Mouse (Mus musculus) left cerebral cortex, postnatal 10 days (tissue): ENCODE measurements around the gene Gm20509. TPM values are rescaled to one million over a fixed set of nuclear protein-coding genes. Genes with fewer than 3 reads are reported as not detected.
"Not testable (repeated sequence)": the region's sequence is repeated elsewhere in the genome, so short reads cannot be mapped to it uniquely, and the experiment has no call there.

Experiments used
- DNase-seq, 2 experiments: peaks; one replicate each; pipeline ENCODE4 v3.0.0; 2021 to 2022; ENCODE audit warnings: low spot score in 2 of 2, mixed read lengths in 1 of 2; ENCODE audit errors: extremely low spot score in 1 of 2
- intact Hi-C: fragments of 180-260 bp; cut with DNase I; formaldehyde crosslinking; loops from one replicate; pipeline ENCODE4 v1.15.1; 2025
- total RNA-seq, 2 experiments: library from RNA; stranded (reverse); gene quantifications; 2 replicates each; pipeline ENCODE4 v1.2.3; 2021

Gm20509 gene
- total RNA-seq, 2 experiments from 2014 or later, result not detected

DNA sequence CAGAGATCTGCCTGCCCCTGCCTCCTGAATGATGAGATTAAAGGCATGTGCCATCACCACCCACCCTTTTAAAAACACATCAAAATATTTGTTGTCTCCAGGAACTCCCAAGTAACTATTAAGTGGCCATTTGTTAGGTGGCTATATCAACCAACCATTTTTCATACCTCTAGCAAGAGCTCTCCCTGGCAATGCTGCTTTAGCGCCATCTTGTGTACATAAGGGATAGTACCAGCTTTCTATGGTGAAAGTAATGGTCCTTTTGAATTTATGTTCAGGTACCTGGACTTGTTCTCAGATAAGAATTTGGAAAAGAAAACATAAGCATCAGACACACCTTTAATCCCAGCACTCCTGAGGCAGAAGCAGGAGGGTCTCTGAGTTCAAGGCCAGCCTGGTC is 10.5 kb upstream of the Gm20509 start:
- peak in 1 of 2 experiments; percentile 42 for DNase-seq
- intact Hi-C loops, result loop anchor here (1.0 kb wide), 1 partner anchor 47 kb away; the partner anchor contains the start of gene Rab27a

DNA sequence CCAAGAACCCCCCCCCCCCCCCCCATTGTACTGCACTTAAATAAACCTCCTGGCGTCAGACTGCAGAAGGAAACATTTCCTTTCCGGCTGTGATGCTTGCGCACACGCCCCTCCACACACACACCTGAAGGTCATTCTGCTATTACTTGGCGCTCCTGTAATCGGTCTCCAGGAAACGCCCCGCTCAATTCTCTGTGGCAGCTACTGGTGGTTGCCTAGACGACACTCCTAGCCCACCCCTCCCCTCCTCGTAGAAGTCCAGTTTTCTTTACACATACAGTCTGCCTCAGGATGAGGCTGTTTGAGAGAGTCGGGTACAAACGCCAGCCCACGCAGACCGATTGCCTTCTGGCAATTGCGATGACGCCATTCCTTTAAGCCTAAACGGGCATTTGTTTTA is 7.7 kb upstream of the Gm20509 start:
- intact Hi-C loops, result no loop called here
- DNase-seq, result peak in 1 of 2 experiments; percentile 35

DNA sequence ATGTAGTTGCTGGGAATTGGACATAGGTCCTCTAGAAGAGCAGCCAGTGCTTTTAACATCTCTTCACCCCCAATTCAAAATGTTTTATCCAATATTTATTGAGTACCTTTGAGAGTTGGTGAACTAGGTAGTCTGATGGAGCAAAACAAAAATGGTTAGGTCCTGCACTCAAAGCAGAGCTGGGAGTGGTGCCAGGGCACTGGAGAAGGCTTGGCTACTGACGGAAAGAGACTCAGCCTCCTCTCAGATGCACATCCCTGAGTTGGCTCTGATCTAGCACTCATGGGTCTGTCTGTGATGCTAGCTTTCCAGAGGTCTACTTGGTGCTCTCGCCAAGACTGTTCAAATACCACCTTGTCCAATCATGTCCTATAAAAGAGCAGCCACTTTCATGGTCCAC is 4.4 kb upstream of the Gm20509 start:
- DNase-seq, result no peak
- intact Hi-C loops, result no loop called here

DNA sequence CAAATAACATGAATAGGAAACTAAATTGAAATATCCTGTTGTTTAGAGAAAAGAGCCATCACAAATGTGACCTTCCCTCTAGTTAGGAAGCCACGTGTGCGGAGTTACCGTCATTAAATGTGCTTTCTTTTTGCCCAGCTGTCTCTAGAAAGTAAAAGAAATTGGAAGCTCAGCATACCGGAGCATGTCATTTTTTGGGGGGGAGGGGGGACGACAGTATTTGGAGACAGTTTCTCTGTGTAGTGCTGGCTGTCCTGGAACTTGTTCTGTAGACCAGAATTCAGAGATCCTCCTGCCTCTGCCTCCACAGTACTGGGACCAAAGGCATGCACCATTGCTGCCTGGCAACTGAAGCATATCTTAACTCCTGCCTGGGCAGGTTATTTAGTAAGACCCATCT is 734 bp upstream of the Gm20509 start, which contains the start of gene Khdc3:
TSS of gene Khdc3 (plus strand) at position 301 of the 400 bp plus-strand sequence.
- intact Hi-C loops, result no loop called here
- no peak for DNase-seq

DNA sequence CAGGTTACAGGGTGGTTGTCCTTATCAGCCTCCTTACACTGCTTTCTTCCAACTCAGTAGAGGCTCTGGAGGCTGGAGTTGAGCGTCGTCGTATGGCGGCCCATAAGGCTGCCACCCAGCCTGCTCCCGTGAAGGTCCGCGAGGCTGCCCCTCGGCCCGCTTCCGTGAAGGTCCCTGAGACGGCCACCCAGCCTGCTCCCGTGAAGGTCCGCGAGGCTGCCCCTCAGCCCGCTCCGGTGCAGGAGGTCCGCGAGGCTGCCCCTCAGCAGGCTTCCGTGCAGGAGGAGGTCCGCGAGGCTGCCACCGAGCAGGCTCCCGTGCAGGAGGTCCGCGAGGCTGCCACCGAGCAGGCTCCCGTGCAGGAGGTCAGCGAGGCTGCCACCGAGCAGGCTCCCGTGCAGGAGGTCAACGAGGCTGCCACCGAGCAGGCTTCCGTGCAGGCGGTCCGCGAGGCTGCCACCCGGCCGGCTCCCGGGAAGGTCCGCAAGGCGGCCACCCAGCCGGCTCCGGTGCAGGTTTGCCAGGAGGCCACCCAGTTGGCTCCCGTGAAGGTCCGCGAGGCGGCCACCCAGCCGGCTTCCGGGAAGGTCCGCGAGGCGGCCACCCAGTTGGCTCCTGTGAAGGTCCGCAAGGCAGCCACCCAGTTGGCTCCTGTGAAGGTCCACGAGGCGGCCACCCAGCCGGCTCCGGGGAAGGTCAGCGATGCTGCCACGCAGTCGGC is 1.0 kb downstream of the Gm20509 start:
- DNase-seq, result peak in 1 of 2 experiments; percentile 57
- intact Hi-C loops, result no loop called here

DNA sequence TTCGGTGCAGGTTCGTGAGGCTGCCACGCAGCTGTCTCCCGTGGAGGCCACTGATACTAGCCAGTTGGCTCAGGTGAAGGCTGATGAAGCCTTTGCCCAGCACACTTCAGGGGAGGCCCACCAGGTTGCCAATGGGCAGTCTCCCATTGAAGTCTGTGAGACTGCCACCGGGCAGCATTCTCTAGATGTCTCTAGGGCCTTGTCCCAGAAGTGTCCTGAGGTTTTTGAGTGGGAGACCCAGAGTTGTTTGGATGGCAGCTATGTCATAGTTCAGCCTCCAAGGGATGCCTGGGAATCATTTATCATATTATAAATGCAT is 1.6 kb downstream of the Gm20509 start:
- DNase-seq, result no peak
- intact Hi-C loops, result no loop called here

DNA sequence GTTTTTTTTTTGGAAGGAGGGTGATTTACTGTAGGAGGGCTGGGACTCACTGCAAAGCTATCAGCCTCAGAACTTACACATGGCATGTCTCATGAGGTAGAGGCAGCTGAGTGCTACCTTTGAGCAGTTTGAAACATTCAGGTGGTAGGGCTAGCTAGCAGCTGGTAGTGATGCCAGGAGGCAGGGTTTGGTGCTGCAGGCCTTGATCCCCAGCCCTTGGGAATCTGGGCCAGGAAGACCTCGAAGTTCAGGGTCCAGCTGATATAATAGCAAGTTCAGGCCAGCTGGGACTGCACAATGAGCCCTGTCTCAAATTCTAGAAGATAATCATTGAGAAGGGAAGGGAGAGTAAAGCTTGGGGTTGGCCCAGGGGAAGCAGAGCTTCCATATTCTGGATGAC is 2.9 kb downstream of the Gm20509 start:
- intact Hi-C loops, result no loop called here

DNA sequence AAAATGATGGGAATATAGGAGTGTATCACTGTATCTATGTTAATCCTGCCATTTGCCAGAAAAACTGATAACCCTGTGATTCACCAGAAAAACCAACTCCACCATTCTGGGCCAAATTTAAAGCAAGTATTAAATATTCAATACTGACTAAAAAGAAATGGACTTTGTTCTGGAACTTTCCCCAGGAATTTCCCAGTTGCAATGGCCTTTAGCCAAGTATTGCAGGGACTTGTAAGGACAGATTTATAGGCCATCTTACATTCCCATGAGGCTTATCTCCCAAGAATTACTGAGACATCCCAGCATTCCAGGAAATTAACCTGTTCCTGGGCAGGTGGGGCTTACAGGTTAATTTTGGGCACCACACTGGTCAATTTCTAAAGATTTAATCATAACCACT is 3.5 kb downstream of the Gm20509 start:
- intact Hi-C loops, result no loop called here
- DNase-seq, result no peak

More for the DNA sequence above, 2.9 kb downstream of the Gm20509 start:
- no peak for DNase-seq

DNA sequence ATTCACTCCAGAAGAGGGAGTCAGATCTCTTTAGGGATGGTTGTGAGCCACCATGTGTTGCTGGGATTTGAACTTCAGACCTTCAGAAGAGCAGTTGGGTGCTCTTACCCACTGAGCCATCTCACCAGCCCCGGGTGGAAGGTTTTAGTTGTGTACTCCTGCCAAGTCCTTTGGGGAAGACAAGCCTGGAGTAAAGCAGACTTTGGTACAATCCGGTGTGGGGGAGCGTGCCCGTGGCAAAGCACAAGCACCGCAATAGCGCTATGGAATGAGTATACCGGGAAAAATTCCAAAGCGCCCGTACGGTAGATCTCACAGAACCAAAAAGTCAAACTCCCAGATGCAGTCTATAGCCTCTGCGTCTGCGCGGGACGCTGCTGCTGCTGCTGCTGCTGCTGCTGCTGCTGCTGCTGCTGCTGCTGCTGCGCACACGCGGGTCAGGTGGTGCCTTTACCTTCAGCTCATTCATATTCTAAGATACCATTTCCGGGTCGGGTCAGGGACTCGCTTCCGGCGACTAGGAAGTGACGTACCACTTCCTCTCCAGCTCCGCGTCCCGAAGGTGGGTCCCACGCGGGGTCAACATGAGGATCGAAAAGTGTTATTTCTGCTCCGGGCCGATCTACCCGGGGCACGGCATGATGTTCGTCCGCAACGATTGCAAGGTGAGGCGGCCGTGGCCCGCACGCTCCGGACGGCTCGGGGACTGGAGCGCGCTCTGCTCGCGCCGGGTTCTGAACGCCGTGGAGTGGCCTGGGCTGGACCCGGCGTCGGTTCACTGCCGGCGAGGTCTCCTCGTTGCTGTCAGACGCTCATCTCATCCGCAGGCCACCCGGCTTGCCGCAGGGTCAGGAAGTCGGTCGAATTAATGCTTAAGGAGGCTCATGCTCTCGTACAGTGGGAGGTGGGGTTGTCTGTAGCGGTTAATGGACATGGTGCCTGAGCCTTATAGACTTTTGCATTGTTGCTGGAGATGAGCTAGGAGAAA is 10.9 kb downstream of the Gm20509 start, which contains the start of gene Rsl24d1:
TSS of gene Rsl24d1 (plus strand) at position 508 of the 988 bp plus-strand sequence.
- DNase-seq, result peak; percentile 87 to 90
- intact Hi-C loops, result no loop called here

DNA sequence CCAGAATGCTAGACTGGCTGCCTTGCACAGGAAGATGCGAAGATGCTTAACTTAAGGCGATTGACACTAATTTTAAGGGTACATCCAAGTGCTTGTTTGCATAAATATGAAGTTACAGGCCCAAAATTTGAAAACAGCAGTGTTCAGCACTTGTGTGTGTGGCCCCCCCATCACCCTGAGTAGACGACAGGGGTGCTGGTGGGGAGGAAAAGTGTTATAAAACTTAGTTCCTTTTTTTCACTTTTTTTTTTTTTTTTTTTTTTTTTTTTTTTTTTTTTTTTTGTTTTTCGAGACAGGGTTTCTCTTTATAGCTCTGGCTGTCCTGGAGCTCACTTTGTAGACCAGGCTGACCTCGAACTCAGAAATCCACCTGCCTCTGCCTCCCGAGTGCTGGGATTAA is 14.4 kb downstream of the Gm20509 start:
- intact Hi-C loops, DNase-seq: not testable (repeated sequence)

DNA sequence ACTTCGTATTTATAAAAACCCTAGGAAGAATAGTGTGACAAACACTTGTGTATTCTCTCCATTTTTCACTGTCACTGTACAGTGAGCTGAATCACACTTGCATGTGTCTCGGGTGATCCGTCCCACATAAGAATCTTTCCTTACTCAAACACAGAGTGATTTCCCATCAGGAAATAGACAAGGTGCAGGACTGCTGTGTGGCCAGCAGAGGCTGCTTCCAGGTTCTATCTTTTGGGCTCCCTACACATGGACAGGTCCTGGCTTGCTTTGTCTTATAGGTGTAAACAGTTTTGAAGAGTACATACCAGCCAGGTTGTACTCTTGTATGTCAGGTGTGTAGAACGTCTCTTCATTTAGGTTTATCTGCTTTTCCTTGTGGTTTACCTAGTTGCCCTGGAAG is 15.7 kb downstream of the Gm20509 start:
- intact Hi-C loops, result no loop called here

DNA sequence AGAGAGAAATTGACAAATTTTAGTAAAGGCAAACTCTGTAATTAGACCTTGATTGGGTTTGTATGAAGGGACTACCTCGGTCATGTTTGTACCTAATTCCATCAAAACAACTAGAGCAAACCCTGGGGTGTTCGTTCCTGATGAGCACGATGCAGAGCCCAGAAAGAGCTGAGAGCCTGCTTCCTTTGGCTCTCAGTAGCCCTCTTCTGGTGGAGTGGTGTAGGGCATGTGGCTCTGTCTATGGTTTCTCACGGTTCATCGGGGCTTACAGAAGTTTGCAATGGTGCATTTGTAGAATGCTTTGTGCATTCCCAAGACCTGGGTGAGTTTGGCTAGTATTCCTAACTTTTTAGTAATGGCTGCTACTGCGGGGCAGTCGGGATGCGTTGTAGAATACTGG is 19.5 kb downstream of the Gm20509 start:
- intact Hi-C loops, result no loop called here
- DNase-seq, result peak in 1 of 2 experiments; percentile 44

More for the DNA sequence above, 15.7 kb downstream of the Gm20509 start:
- DNase-seq, result no peak

DNA sequence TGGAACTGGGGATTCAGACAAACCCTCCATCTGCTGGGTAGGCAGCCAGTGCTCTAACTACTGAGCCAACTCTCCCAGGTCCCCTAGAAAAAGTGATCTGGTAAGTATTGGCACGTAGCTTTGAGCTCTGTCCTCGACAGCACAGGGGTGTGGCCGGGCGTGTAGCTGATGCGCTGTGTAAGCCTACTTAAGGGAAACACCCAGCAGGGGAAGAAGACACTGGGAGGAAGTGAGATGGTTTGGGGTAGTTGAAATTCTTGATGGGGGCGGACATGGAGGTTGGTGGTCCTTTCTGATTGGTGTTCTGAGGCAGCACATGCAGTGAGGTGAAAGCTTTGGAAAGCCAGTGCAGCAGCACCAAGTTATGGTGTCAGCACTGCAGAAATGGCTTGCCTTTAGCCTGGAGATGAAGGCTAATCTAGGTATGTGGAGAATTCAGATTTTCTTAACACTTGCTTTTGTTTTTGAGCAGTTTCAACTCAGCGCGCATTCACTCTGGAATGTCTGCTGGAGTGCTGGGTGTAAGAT is 22.8 kb downstream of the Gm20509 start:
- intact Hi-C loops, result no loop called here
- no peak for DNase-seq

DNA sequence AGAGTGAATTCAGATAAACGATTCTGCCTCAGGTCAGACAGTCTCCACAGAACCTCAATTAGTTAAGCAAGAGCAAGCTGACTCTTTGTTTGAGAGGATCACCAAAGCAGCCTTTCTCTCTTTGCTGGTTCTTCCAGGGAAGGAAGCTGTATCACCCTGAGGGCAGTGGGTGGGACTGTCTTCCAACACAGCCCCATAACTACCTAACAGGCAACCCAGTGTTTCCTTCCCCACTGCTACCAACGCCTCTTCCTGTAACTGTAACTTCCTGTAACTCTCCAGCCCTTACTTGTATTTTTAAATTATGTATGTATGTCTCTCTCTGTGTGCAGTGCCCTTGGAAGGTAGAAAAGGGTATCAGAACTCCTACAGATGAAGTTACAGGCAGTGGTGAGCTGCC is 25.2 kb downstream of the Gm20509 start:
- DNase-seq, result no peak
- intact Hi-C loops, result no loop called here

DNA sequence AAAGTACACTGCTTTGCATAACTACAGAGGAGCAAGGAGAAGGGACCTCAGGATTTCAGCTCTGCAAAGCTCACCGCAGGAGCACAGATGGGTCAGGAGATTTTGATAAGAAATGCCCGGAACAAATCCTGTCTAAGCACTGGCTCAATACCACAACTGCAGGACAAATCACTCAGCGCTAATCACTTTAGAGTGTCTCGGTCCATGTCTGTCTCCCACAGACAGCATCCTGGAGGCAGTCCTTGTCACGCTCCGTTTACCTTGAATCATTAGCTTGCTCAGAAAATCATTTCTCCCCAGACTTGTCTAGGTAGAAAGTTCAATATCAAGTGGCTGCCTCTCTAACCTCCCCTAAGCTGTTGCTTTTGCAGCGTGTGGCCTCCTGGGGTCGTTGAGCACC is 27.6 kb downstream of the Gm20509 start:
- no peak for DNase-seq
- intact Hi-C loops, result no loop called here

DNA sequence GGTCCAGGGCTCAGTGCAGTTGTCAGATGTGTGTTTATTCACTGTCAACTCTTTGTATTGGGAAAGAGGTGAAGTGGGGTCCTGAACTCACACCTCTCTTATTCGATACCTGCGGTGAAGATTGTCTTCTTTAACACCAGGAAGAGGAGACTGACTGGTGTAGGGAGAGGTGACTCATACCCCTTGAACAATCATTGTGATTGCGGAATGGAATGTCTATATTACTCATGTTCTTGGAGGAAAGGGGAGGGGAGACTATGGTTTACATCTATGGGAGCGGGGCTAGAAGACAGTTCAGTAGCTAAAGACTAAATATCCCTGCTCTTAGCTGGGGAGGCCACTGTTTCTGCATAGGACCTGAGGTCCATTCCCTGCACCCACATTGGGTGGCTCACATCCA is 28.3 kb downstream of the Gm20509 start:
- intact Hi-C loops, result no loop called here
- DNase-seq, result no peak

DNA sequence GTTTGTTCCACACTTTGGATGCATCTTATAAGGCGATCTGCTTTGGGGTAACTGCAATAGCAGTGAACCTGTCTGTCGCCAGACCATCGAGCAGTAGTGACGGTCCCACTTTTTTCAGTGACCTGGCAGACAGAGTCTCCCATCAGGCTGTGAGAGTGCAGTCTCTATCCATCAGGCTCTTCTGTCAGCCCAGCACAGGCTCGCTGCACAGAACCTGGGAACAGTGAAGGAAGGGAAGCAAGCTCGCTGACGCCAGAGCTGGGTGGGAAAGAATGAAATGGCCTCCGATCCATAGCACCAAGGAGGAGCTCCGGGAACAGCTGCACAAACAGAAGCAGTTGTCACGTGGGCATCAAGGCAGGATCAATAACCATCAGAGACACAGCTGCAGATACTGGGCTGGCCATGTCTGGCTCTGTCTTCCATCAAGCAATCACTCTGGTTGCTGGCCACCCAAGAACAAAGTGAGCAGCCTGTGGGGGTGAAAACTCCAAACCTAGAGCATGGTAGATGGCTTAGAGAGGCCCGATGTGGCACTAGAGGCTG is 35.1 kb downstream of the Gm20509 start:
- intact Hi-C loops, result no loop called here
- DNase-seq, result no peak

DNA sequence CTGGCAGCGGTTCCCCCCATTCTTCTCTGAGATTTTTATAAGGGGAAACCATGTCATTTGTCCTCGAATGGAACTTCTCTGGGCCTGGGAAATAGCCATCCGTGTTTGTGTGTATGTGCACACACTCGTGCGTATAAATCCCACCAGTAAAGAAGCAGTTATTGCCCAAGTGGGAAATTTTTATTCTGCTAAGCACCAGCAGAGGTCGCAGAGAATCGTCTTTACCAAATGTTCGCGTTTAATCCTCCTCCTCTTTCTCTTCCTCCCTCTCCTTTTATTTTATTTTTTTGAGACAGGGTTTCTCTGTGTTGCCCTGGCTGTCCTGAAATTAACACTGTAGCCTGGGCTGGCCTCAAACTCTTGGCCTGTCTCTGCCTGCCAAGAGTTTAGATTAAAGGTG is 52.1 kb downstream of the Gm20509 start:
- intact Hi-C loops, result no loop called here

DNA sequence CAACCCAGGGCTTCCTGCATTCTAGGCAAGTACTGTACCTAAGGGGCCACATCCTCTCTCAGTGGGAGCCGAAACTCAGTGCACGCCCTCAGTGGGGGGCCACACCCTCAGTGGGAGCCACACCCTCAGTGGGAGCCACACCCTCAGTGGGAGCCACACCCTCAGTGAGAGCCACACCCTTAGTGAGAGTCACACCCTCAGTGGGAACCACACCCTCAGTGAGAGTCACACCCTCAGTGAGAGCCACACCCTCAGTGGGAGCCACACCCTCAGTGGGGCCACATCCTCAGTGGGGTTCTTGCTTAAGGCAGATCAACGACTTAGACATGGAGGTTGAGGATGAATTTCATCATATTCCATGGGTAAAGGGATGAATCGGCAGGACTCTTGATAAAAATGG is 55.7 kb downstream of the Gm20509 start:
- intact Hi-C loops, result no loop called here
- no peak for DNase-seq

More for the DNA sequence above, 52.1 kb downstream of the Gm20509 start:
- DNase-seq, result no peak
